Mouse (Mus musculus) G1E (cell line): ENCODE measurements at regions not wholly inside any gene's neighbourhood (a gene's known extent, or its start where the extent isn't known, plus 50 kb on each side); places are given as distances from the start of the nearest gene placed in this dataset.

Source experiments
- CTCF ChIP-seq: IDR thresholded peaks from 2 replicates; pipeline ENCODE4 v1.5.1; 2012; ENCODE audit warnings: low read depth, low read length, inconsistent platforms, mixed read lengths
- GATA1 ChIP-seq: IDR thresholded peaks from 2 replicates; pipeline ENCODE4 v1.6.1; 2012; ENCODE audit warnings: borderline replicate concordance, low read length, inconsistent platforms, mixed read lengths
- GATA2 ChIP-seq: IDR thresholded peaks from 2 replicates; pipeline ENCODE4 v1.6.1; 2012; ENCODE audit warnings: low read depth, low read length, inconsistent platforms, borderline replicate concordance
- POLR2AphosphoS5 ChIP-seq: IDR thresholded peaks from 2 replicates; pipeline ENCODE4 v1.6.1; 2012; ENCODE audit warnings: low read depth, low read length, inconsistent platforms; ENCODE audit not compliant: insufficient replicate concordance
- TAL1 ChIP-seq: conservative IDR thresholded peaks from 2 replicates; pipeline ENCODE4 v1.6.1; 2012; ENCODE audit warnings: low read depth, low read length, inconsistent platforms, mixed read lengths

- TF ChIP-seq CTCF (no peak), TAL1 (no peak), GATA1 (no peak), POLR2AphosphoS5 (no peak), GATA2 (no peak)
These were observed 795.7 kb upstream of the A1bg start for GRCm38 (mm10) chr15:61718486-61718885.
